In genomic region chr19:4135963-4136345, GRCm38 (mm10) we compare ENCODE assay signal across 15 mouse cellular contexts. TPM values are rescaled to one million over a fixed set of nuclear protein-coding genes. Genes with fewer than 3 reads are reported as not detected.
DNase-seq lines count a peak whose midpoint lies in the region; ATAC-seq and TF ChIP-seq lines count a peak whose summit lies in the region.
"Not testable (repeated sequence)": the region's sequence is repeated elsewhere in the genome, so short reads cannot be mapped to it uniquely, and the experiment has no call there.
"Had no signal": no experiment of that assay in that cellular context is flagged by ENCODE, and none has a peak within 500 bp of the region (broad histone marks: within the 10 kb centered on the region; RNA-seq: fewer than 3 reads in every experiment).

No protein-coding gene starts in this region.

- peak overlapping the region; percentile 30 for H3K4me2 ChIP-seq in CH12.LX (ENCODE audit: insufficient read depth, low read depth, poor library complexity, severe bottlenecking)
- H3K4me2 ChIP-seq in heart, embryonic 15.5 days; kidney, embryonic 14.5 days (replicated peaks; ENCODE audit: low read depth, low read length); liver, postnatal 0 days (ENCODE audit: low read depth, low read length): not testable (repeated sequence)

- TF ChIP-seq CTCF in CH12.LX (conservative IDR thresholded peaks at IDR 0.05 in 1 of 2, IDR thresholded peaks at IDR 0.05 in 1 of 2; ENCODE audit: low read depth in 2 of 2, low read length in 2 of 2), result peak; percentile 60 to 64
- TF ChIP-seq CTCF in cortical plate, adult 2 months (IDR thresholded peaks at IDR 0.05; ENCODE audit: extremely low read depth, insufficient read depth, low read length), result 0 out of 2 replicates have a peak, but pooled peaks have one; percentile 19
- TF ChIP-seq CTCF in liver, postnatal 0 days (IDR thresholded peaks at IDR 0.05; ENCODE audit: low read depth), result peak; percentile 70

- peaks cover 21 to 59% of the 10 kb centered on the region in 2 experiments for H3K36me3 ChIP-seq in CH12.LX (replicated peaks in 1 of 2; ENCODE audit: control insufficient read depth in 1 of 2, insufficient read depth in 1 of 2, low read length in 1 of 2)
- peaks cover 10% of the 10 kb centered on the region; the same call in 1 of the 2 replicates for H3K36me3 ChIP-seq in heart, embryonic 15.5 days
- H3K36me3 ChIP-seq in kidney, embryonic 14.5 days (ENCODE audit: control insufficient read depth, insufficient read depth, low read length), result peaks cover 21% of the 10 kb centered on the region
- peaks cover 19% of the 10 kb centered on the region for H3K36me3 ChIP-seq in liver, postnatal 0 days (replicated peaks; ENCODE audit: insufficient read depth, low read length)

- H3K4me1 ChIP-seq in CH12.LX (ENCODE audit: control insufficient read depth in 1 of 2, insufficient read depth in 2 of 2), result peaks cover 36 to 91% of the 10 kb centered on the region in 2 experiments
- H3K4me1 ChIP-seq in cortical plate, adult 2 months (ENCODE audit: control insufficient read depth, insufficient read depth, low read length); heart, embryonic 15.5 days (replicated peaks); kidney, embryonic 14.5 days (ENCODE audit: control insufficient read depth, insufficient read depth, low read length): not testable (repeated sequence)
- H3K4me1 ChIP-seq in liver, postnatal 0 days (ENCODE audit: insufficient read depth), result peaks cover 11% of the 10 kb centered on the region

- H3K4me3 ChIP-seq in CH12.LX (replicated peaks in 1 of 3; ENCODE audit: low read depth in 2 of 3, low read length in 2 of 3, poor library complexity in 1 of 3), result peak overlapping the region; percentile 37 to 54 (median 41)
- not testable (repeated sequence) for H3K4me3 ChIP-seq in cortical plate, adult 2 months (ENCODE audit: insufficient read depth, low read length); heart, embryonic 15.5 days; kidney, embryonic 14.5 days (ENCODE audit: low read length); liver, postnatal 0 days (ENCODE audit: low read depth, low read length)

- peak; percentile 60 for DNase-seq in CH12.LX (ENCODE audit: extremely low read depth)
- DNase-seq in liver, postnatal 0 days, result not testable (repeated sequence)

- peak; percentile 12 for TF ChIP-seq RAD21 in CH12.LX (IDR thresholded peaks at IDR 0.05; ENCODE audit: low read depth, low read length)

- not testable (repeated sequence) for TF ChIP-seq EP300 in CH12.LX (IDR thresholded peaks at IDR 0.05; ENCODE audit: low read length); liver, postnatal 0 days (IDR thresholded peaks at IDR 0.05; ENCODE audit: low read depth)

- not testable (repeated sequence) for H3K79me2 ChIP-seq in CH12.LX (replicated peaks; ENCODE audit: control insufficient read depth, extremely low read depth, insufficient read depth, poor library complexity, severe bottlenecking)

- H3K27ac ChIP-seq in CH12.LX (ENCODE audit: insufficient read depth, low read depth), result peak overlapping the region; percentile 99
- not testable (repeated sequence) for H3K27ac ChIP-seq in cortical plate, adult 2 months (ENCODE audit: insufficient read depth, low read length); heart, embryonic 15.5 days; kidney, embryonic 14.5 days (ENCODE audit: low read depth, low read length); liver, postnatal 0 days (ENCODE audit: low read depth)

- H3K9me3 ChIP-seq in CH12.LX (replicated peaks; ENCODE audit: low read length); heart, embryonic 15.5 days (replicated peaks); kidney, embryonic 14.5 days (ENCODE audit: control insufficient read depth, low read length); liver, postnatal 0 days (ENCODE audit: low read length): not testable (repeated sequence)

- peak overlapping the region; percentile 82 for H3K9ac ChIP-seq in CH12.LX (ENCODE audit: insufficient read depth, low read depth)
- H3K9ac ChIP-seq in heart, embryonic 15.5 days; kidney, embryonic 14.5 days (ENCODE audit: low read depth, low read length); liver, postnatal 0 days (replicated peaks): not testable (repeated sequence)

- WGBS in heart, embryonic 15.5 days, result 25% methylated on average over 8 of the region's 8 CpGs
- 24% methylated on average over 8 of the region's 8 CpGs for WGBS in kidney, embryonic 14.5 days
- 14% methylated on average over 8 of the region's 8 CpGs for whole genome bisulfite sequencing in liver, postnatal 0 days (ENCODE audit: insufficient replicate concordance)

- not testable (repeated sequence) for H3K27me3 ChIP-seq in CH12.LX (replicated peaks); heart, embryonic 15.5 days; kidney, embryonic 14.5 days (ENCODE audit: control insufficient read depth, insufficient read depth, low read length); liver, postnatal 0 days (ENCODE audit: insufficient read depth, low read length)

- TF ChIP-seq POLR2A in CH12.LX (IDR thresholded peaks at IDR 0.05; ENCODE audit: low read depth, low read length), result peak; percentile 55; the same call in 1 of the 2 replicates
- not testable (repeated sequence) for TF ChIP-seq POLR2A in cortical plate, adult 2 months (IDR thresholded peaks at IDR 0.05; ENCODE audit: extremely low read depth, insufficient read depth, low read length)

- in situ Hi-C loops in CH12.LX (cut with MboI; ENCODE audit: low pct_ligation_motif_present, low pct_unique_long_range_greater_than_20kb, low sequenced_read_pairs), result not testable (repeated sequence)

- dilution Hi-C loops in CH12.LX (cut with MboI; ENCODE audit: extremely low pct_ligation_motif_present, extremely low pct_unique_long_range_greater_than_20kb, low sequenced_read_pairs), result not testable (repeated sequence)

- peak; percentile 75 for ATAC-seq in activated CD4-positive, CD25-positive, alpha-beta regulatory T cell, adult 4 months
- peak; percentile 11; the same call in 1 of the 2 replicates for ATAC-seq in heart, embryonic 15.5 days (replicated peaks; ENCODE audit: insufficient number of reproducible peaks, insufficient read depth, low FRiP score, low read depth)
- 0 out of 2 replicates have a peak, but pooled peaks have one; percentile 22 for ATAC-seq in kidney, embryonic 14.5 days (ENCODE audit: low FRiP score, low TSS enrichment)
- peak; percentile 76 for ATAC-seq in liver, postnatal 0 days
- ATAC-seq in neutrophil, adult 5-6 weeks (ENCODE audit: extremely low read depth, insufficient number of reproducible peaks, low FRiP score, poor library complexity, severe bottlenecking), result peak; percentile 71

RNA-seq across cellular contexts. Expression of gene Gpr152, which starts 3.6 kb away (rescaled TPM):
- total RNA-seq in CH12.LX (2012; rRNA removed) (0.17 and 0.25 TPM in 2 replicates), CH12.LX (2014; rRNA removed) (0.05 TPM in 1 of 2 replicates, not detected in the other)
- 0.71 and 0.82 TPM in 2 replicates for polyA plus RNA-seq in CH12.LX (2012; ENCODE audit: insufficient read length, low read depth)
- polyA plus RNA-seq in activated CD4-positive, CD25-positive, alpha-beta regulatory T cell, adult 4 months (2017; shearing (Covaris generic)), result not detected
- polyA plus RNA-seq in cortical plate, adult 2 months (2012; rRNA removed), result 0.04 TPM in 2 replicates
- polyA plus RNA-seq in heart, embryonic 15.5 days (2015; fragmentation: Nextera tagmentation; extraction: Ambion mirVana), result 0.04 TPM in 1 of 2 replicates, not detected in the other
- polyA plus RNA-seq in kidney, embryonic 14.5 days (2014; fragmentation: Nextera tagmentation; extraction: Ambion mirVana), result not detected in 2 replicates
- not detected in 2 replicates for polyA plus RNA-seq in liver, postnatal 0 days (2015; fragmentation: Nextera tagmentation; extraction: Ambion mirVana)
- total RNA-seq in neutrophil, adult 5-6 weeks (2017), result 0.12 and 0.23 TPM in 2 replicates
- total RNA-seq: gastrocnemius, postnatal 10 days; left cerebral cortex, postnatal 25 days had no signal
- polyA plus RNA-seq: embryonic facial prominence, embryonic 12.5 days; forebrain, embryonic 14.5 days; heart, embryonic 12.5 days; kidney, embryonic 16.5 days; lung, embryonic 15.5 days; midbrain, embryonic 11.5 days had no signal

RNA-seq across cellular contexts. Expression of gene Cabp4, which starts 7.9 kb away (rescaled TPM):
- total RNA-seq in CH12.LX (2012; rRNA removed), result 2.8 and 3.3 TPM in 2 replicates
- 6.4 and 6.9 TPM in 2 replicates for total RNA-seq in CH12.LX (2014; rRNA removed)
- 11.8 and 14.7 TPM in 2 replicates for polyA plus RNA-seq in CH12.LX (2012; ENCODE audit: insufficient read length, low read depth)
- 1 to 10 TPM; 1.1 to 1.4 TPM for polyA plus RNA-seq in activated CD4-positive, CD25-positive, alpha-beta regulatory T cell, adult 4 months (2017; shearing (Covaris generic))
- polyA plus RNA-seq in cortical plate, adult 2 months (2012; rRNA removed), result 0.08 and 0.17 TPM in 2 replicates
- polyA plus RNA-seq in heart, embryonic 15.5 days (2015; fragmentation: Nextera tagmentation; extraction: Ambion mirVana), result not detected in 2 replicates
- 0.06 and 0.09 TPM in 2 replicates for polyA plus RNA-seq in kidney, embryonic 14.5 days (2014; fragmentation: Nextera tagmentation; extraction: Ambion mirVana)
- polyA plus RNA-seq in liver, postnatal 0 days (2015; fragmentation: Nextera tagmentation; extraction: Ambion mirVana), result 0.11 and 0.15 TPM in 2 replicates
- total RNA-seq in neutrophil, adult 5-6 weeks (2017), result 0.25 and 0.93 TPM in 2 replicates
- total RNA-seq: gastrocnemius, postnatal 10 days; left cerebral cortex, postnatal 25 days had no signal
- polyA plus RNA-seq: embryonic facial prominence, embryonic 12.5 days; midbrain, embryonic 11.5 days had no signal

RNA-seq across cellular contexts. Expression of gene Aip, which starts 10.3 kb away (rescaled TPM):
- total RNA-seq in CH12.LX (2012; rRNA removed), result 37.5 and 39.7 TPM in 2 replicates
- 10.8 and 11.7 TPM in 2 replicates for total RNA-seq in CH12.LX (2014; rRNA removed)
- polyA plus RNA-seq in CH12.LX (2012; ENCODE audit: insufficient read length, low read depth), result 64.8 and 87.9 TPM in 2 replicates
- 100 to 1,000 TPM; 171 to 215 TPM for polyA plus RNA-seq in activated CD4-positive, CD25-positive, alpha-beta regulatory T cell, adult 4 months (2017; shearing (Covaris generic))
- 167 and 180 TPM in 2 replicates for polyA plus RNA-seq in cortical plate, adult 2 months (2012; rRNA removed)
- 78.1 and 92.5 TPM in 2 replicates for polyA plus RNA-seq in heart, embryonic 15.5 days (2015; fragmentation: Nextera tagmentation; extraction: Ambion mirVana)
- 92.0 and 97.5 TPM in 2 replicates for polyA plus RNA-seq in kidney, embryonic 14.5 days (2014; fragmentation: Nextera tagmentation; extraction: Ambion mirVana)
- polyA plus RNA-seq in liver, postnatal 0 days (2015; fragmentation: Nextera tagmentation; extraction: Ambion mirVana), result 23.1 and 26.8 TPM in 2 replicates
- 53.9 and 61.6 TPM in 2 replicates for total RNA-seq in neutrophil, adult 5-6 weeks (2017)

RNA-seq across cellular contexts. Expression of gene Coro1b, which starts 12.5 kb away (rescaled TPM):
- total RNA-seq in CH12.LX (2012; rRNA removed), result 172 and 194 TPM in 2 replicates
- 154 and 179 TPM in 2 replicates for total RNA-seq in CH12.LX (2014; rRNA removed)
- 265 and 293 TPM in 2 replicates for polyA plus RNA-seq in CH12.LX (2012; ENCODE audit: insufficient read length, low read depth)
- polyA plus RNA-seq in activated CD4-positive, CD25-positive, alpha-beta regulatory T cell, adult 4 months (2017; shearing (Covaris generic)), result 100 to 1,000 TPM; 212 to 255 TPM
- 207 and 236 TPM in 2 replicates for polyA plus RNA-seq in cortical plate, adult 2 months (2012; rRNA removed)
- 114 and 137 TPM in 2 replicates for polyA plus RNA-seq in heart, embryonic 15.5 days (2015; fragmentation: Nextera tagmentation; extraction: Ambion mirVana)
- 132 and 156 TPM in 2 replicates for polyA plus RNA-seq in kidney, embryonic 14.5 days (2014; fragmentation: Nextera tagmentation; extraction: Ambion mirVana)
- polyA plus RNA-seq in liver, postnatal 0 days (2015; fragmentation: Nextera tagmentation; extraction: Ambion mirVana), result 63.0 and 64.4 TPM in 2 replicates
- 134 and 152 TPM in 2 replicates for total RNA-seq in neutrophil, adult 5-6 weeks (2017)

RNA-seq across cellular contexts. Expression of gene Ptprcap, which starts 17.4 kb away (rescaled TPM):
- 438 and 452 TPM in 2 replicates for total RNA-seq in CH12.LX (2012; rRNA removed)
- total RNA-seq in CH12.LX (2014; rRNA removed), result 380 and 447 TPM in 2 replicates
- polyA plus RNA-seq in CH12.LX (2012; ENCODE audit: insufficient read length, low read depth), result 296 and 343 TPM in 2 replicates
- polyA plus RNA-seq in activated CD4-positive, CD25-positive, alpha-beta regulatory T cell, adult 4 months (2017; shearing (Covaris generic)), result 1,000 to 10,000 TPM; 1,013 to 1,027 TPM
- 1.3 and 1.6 TPM in 2 replicates for polyA plus RNA-seq in cortical plate, adult 2 months (2012; rRNA removed)
- polyA plus RNA-seq in heart, embryonic 15.5 days (2015; fragmentation: Nextera tagmentation; extraction: Ambion mirVana), result 3.6 and 33.8 TPM in 2 replicates
- 0.57 and 0.80 TPM in 2 replicates for polyA plus RNA-seq in kidney, embryonic 14.5 days (2014; fragmentation: Nextera tagmentation; extraction: Ambion mirVana)
- polyA plus RNA-seq in liver, postnatal 0 days (2015; fragmentation: Nextera tagmentation; extraction: Ambion mirVana), result 35.7 and 35.8 TPM in 2 replicates
- 227 and 252 TPM in 2 replicates for total RNA-seq in neutrophil, adult 5-6 weeks (2017)

Comparison
In these comparisons a context has a peak if more than half of its experiments do, and no peak if none do; other contexts are left out.
1. CTCF ChIP-seq: peak in every context shown above with its lines; median percentile 70 in liver, postnatal 0 days; 62 in CH12.LX; 19 in cortical plate, adult 2 months.
2. ATAC-seq: peak in every context shown above with its lines; median percentile 76 in liver, postnatal 0 days; 75 in activated CD4-positive, CD25-positive, alpha-beta regulatory T cell, adult 4 months; 71 in neutrophil, adult 5-6 weeks; 22 in kidney, embryonic 14.5 days; 11 in heart, embryonic 15.5 days.